ENCODE assay signal across 15 mouse cellular contexts in the genomic region with DNA sequence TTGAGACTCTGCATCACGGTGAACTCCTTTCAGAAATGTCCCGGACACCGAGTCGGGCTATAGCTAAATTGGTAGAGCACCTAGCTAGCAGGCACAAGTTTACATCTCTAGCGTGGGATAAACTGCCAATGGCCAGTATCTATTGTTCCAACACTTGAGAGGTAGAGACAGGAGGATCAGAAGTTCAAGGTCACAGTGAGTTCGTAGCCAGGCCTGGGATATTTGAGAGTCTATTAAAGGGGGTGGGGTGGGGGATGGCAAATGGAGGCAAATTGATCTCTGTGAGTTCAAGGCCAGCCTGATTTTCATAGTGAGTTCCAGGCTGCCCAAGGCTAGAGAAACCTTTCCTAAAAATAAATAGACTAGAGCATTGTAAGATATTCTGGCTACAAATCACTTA. TPM values are rescaled to one million over a fixed set of nuclear protein-coding genes. Genes with fewer than 3 reads are reported as not detected.
"Had no signal": no experiment of that assay in that cellular context is flagged by ENCODE, and none has a peak within 500 bp of the region (broad histone marks: within the 10 kb centered on the region; RNA-seq: fewer than 3 reads in every experiment).

No protein-coding gene starts in this region.

- H3K36me3 ChIP-seq: lung, embryonic 15.5 days; midbrain, embryonic 13.5 days; midbrain, embryonic 15.5 days; neural tube, embryonic 12.5 days; stomach, embryonic 15.5 days had no signal

- H3K27ac ChIP-seq: lung, embryonic 15.5 days; midbrain, embryonic 13.5 days; midbrain, embryonic 15.5 days; neural tube, embryonic 12.5 days; stomach, embryonic 15.5 days; stomach, postnatal 0 days had no signal

- H3K4me3 ChIP-seq: lung, embryonic 15.5 days; midbrain, embryonic 13.5 days; midbrain, embryonic 15.5 days; neural tube, embryonic 12.5 days; stomach, embryonic 15.5 days had no signal

RNA-seq across cellular contexts. Expression of a gene that starts 52.1 kb away (rescaled TPM):
- total RNA-seq: megakaryocyte, adult 5-6 weeks; midbrain, postnatal 0 days; monocyte, adult 5-6 weeks; neutrophil, adult 5-6 weeks had no signal
- polyA plus RNA-seq: lung, adult 2 months; lung, embryonic 15.5 days; lung, postnatal 0 days; midbrain, embryonic 11.5 days; midbrain, embryonic 13.5 days; midbrain, embryonic 15.5 days; midbrain, postnatal 0 days; neural tube, embryonic 12.5 days; neural tube, embryonic 14.5 days; spleen, adult 2 months; stomach, postnatal 0 days had no signal
